Mouse (Mus musculus) cerebellum, postnatal 4 days (tissue): ENCODE data around the gene Tmem182.

Experiments
- DNase-seq, 2 experiments: peaks; one replicate each; pipeline ENCODE4 v3.0.0; 2022; ENCODE audit warnings: low spot score in 2 of 2, mixed read lengths in 1 of 2

The Tmem182 gene

GRCm38 (mm10) chr1:40865043-40865442 is 59.6 kb downstream of the Tmem182 start:
- DNase-seq: no peak

GRCm38 (mm10) chr1:40867106-40867505 is 61.7 kb downstream of the Tmem182 start:
- no peak for DNase-seq

GRCm38 (mm10) chr1:40867651-40868050 is 62.2 kb downstream of the Tmem182 start:
- DNase-seq: no peak

- no peak for DNase-seq
Measured at GRCm38 (mm10) chr1:40873760-40874455, 68.5 kb downstream of the Tmem182 start.

GRCm38 (mm10) chr1:40874456-40875375 is 69.3 kb downstream of the Tmem182 start:
- no peak for DNase-seq

GRCm38 (mm10) chr1:40879051-40879450 is 73.7 kb downstream of the Tmem182 start:
- peak; percentile 63 to 71 for DNase-seq

GRCm38 (mm10) chr1:40879526-40879925 is 74.1 kb downstream of the Tmem182 start:
- DNase-seq: no peak

GRCm38 (mm10) chr1:40880527-40880926 is 75.1 kb downstream of the Tmem182 start:
- no peak for DNase-seq

GRCm38 (mm10) chr1:40883856-40884255 is 78.5 kb downstream of the Tmem182 start:
- DNase-seq: no peak

GRCm38 (mm10) chr1:40884943-40885342 is 79.5 kb downstream of the Tmem182 start:
- DNase-seq: no peak

- DNase-seq: peak; percentile 62 to 75
Measured at GRCm38 (mm10) chr1:40887673-40888072, 82.3 kb downstream of the Tmem182 start.

- no peak for DNase-seq
Measured at GRCm38 (mm10) chr1:40888396-40889040, 83.1 kb downstream of the Tmem182 start.

- no peak for DNase-seq
Measured at GRCm38 (mm10) chr1:40889617-40890016, 84.2 kb downstream of the Tmem182 start.

- no peak for DNase-seq
Measured at GRCm38 (mm10) chr1:40890246-40890645, 84.8 kb downstream of the Tmem182 start.

- DNase-seq: no peak
Measured at GRCm38 (mm10) chr1:40903712-40904111, 98.3 kb downstream of the Tmem182 start.
